Mouse (Mus musculus): ENCODE data around the gene Knop1. TPM values are rescaled to one million over a fixed set of nuclear protein-coding genes. Genes with fewer than 3 reads are reported as not detected.

The Knop1 gene
- polyA plus RNA-seq, 1 experiment = 13.0 TPM

DNA sequence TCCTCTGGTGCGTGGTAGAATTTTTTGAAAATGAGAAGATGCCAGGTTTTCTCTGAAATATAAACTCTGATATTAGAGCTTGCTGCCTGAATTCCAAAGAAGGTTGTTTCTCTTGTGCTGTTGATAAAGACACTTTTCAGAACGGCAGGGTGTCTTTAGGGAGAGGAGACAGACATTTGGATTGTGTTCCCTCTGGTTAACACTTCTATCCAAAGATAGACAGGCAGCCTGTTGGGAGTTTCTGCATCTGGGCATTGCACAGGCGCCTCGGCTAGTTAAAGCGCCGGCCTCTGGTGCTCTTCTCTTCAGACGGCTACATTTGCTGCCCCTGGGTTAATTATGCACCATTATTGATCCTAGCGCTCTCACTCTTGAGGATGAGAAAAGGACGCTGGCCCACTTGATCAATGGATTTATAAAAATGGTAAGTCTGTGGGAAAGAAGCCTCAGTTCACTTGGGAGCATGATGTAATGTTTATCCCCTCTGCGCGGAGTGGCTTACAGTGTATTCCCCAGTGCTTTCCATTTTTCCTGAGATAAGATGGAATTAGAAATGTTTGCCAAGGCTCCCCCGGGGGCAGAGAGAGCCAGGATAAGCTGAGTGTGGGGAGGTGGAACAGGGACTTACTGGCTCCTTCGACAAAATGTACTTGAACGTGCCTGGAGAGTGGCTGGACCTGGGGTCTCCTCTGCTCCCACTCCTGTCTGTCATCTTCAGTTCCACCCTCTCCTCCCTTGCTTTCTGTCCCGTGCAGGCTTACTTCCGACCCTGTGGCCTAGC, 49.2 kb downstream of the Knop1 start:
- Histone ChIP-seq H3K79me2 (ENCODE audit: control insufficient read depth, insufficient read depth) (no peaks in the 10 kb centered on the region), H3K4me2 (ENCODE audit: low read depth) (no peak overlapping the region), H3K4me3 (no peak overlapping the region), H3K27me3 (ENCODE audit: control insufficient read depth, insufficient read depth, insufficient read length) (no peaks in the 10 kb centered on the region), H3ac (ENCODE audit: control insufficient read depth, insufficient read length) (no peak overlapping the region), H3K36me3 (ENCODE audit: control insufficient read depth, insufficient read depth) (no peaks in the 10 kb centered on the region)
- no peak for TF ChIP-seq MYOD1 (IDR thresholded peaks at IDR 0.05; ENCODE audit: control insufficient read depth in 1 of 3, insufficient read length in 2 of 3, low read depth in 2 of 3)
- TF ChIP-seq POLR2AphosphoS2 (IDR thresholded peaks at IDR 0.05; ENCODE audit: insufficient read length, low read depth) = no peak
- no peak for TF ChIP-seq CEBPB (IDR thresholded peaks at IDR 0.05; ENCODE audit: insufficient read depth, poor library complexity, severe bottlenecking)
- TF ChIP-seq POLR2A (IDR thresholded peaks at IDR 0.05; ENCODE audit: insufficient read length, low read depth) = no peak
- TF ChIP-seq USF1 (IDR thresholded peaks at IDR 0.05; ENCODE audit: low read depth) = no peak
- no peak for TF ChIP-seq TCF3 (IDR thresholded peaks at IDR 0.05; ENCODE audit: insufficient read length, low read depth)
- TF ChIP-seq REST (IDR thresholded peaks at IDR 0.05; ENCODE audit: insufficient read depth, insufficient read length) = no peak
- no peak for TF ChIP-seq SRF (IDR thresholded peaks at IDR 0.05; ENCODE audit: control insufficient read depth, insufficient read length, low read depth)
- no peak for TF ChIP-seq MYOG (IDR thresholded peaks at IDR 0.05; ENCODE audit: control insufficient read depth in 1 of 3, insufficient read depth in 1 of 3, insufficient read length in 2 of 3, low read depth in 2 of 3)
- no peak for TF ChIP-seq E2F4 (IDR thresholded peaks at IDR 0.05; ENCODE audit: insufficient read depth)
- TF ChIP-seq TCF12 (IDR thresholded peaks at IDR 0.05; ENCODE audit: insufficient read depth, poor library complexity, severe bottlenecking) = no peak
- TF ChIP-seq MAX (IDR thresholded peaks at IDR 0.05; ENCODE audit: low read depth) = no peak

DNA sequence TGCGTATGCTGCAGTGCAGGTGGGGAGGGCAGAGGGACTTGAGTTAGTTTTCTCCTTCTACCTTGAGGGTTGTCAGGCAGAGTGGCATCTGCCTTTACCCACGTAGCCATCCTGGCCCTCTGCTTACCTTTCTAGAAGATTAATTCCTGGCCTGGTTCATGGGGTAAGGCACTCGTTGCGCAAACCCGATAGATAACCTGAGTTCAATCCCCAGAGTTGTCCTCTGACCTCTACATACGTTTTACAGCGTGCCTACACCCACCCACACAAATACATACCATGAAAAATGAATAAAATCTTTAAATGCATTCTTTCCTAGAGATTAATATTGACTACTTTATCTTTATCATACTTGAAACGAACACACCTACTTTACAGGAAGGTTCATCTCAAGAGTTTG, 52.6 kb downstream of the Knop1 start:
- Histone ChIP-seq H3K36me3 (ENCODE audit: control insufficient read depth, insufficient read depth) (peaks cover 14% of the 10 kb centered on the region), H3K79me2 (ENCODE audit: control insufficient read depth, insufficient read depth) (no peaks in the 10 kb centered on the region), H3K27me3 (ENCODE audit: control insufficient read depth, insufficient read depth, insufficient read length) (no peaks in the 10 kb centered on the region), H3K4me3 (no peak overlapping the region), H3K4me2 (ENCODE audit: low read depth) (no peak overlapping the region), H3ac (ENCODE audit: control insufficient read depth, insufficient read length) (no peak overlapping the region)
- TF ChIP-seq USF1 (IDR thresholded peaks at IDR 0.05; ENCODE audit: low read depth) = no peak
- no peak for TF ChIP-seq MAX (IDR thresholded peaks at IDR 0.05; ENCODE audit: low read depth)
- no peak for TF ChIP-seq MYOD1 (IDR thresholded peaks at IDR 0.05; ENCODE audit: control insufficient read depth in 1 of 3, insufficient read length in 2 of 3, low read depth in 2 of 3)
- no peak for TF ChIP-seq POLR2AphosphoS2 (IDR thresholded peaks at IDR 0.05; ENCODE audit: insufficient read length, low read depth)
- TF ChIP-seq MYOG (IDR thresholded peaks at IDR 0.05; ENCODE audit: control insufficient read depth in 1 of 3, insufficient read depth in 1 of 3, insufficient read length in 2 of 3, low read depth in 2 of 3) = no peak
- TF ChIP-seq REST (IDR thresholded peaks at IDR 0.05; ENCODE audit: insufficient read depth, insufficient read length) = no peak
- TF ChIP-seq TCF3 (IDR thresholded peaks at IDR 0.05; ENCODE audit: insufficient read length, low read depth) = no peak
- TF ChIP-seq TCF12 (IDR thresholded peaks at IDR 0.05; ENCODE audit: insufficient read depth, poor library complexity, severe bottlenecking) = no peak
- no peak for TF ChIP-seq POLR2A (IDR thresholded peaks at IDR 0.05; ENCODE audit: insufficient read length, low read depth)
- TF ChIP-seq E2F4 (IDR thresholded peaks at IDR 0.05; ENCODE audit: insufficient read depth) = no peak
- TF ChIP-seq CEBPB (IDR thresholded peaks at IDR 0.05; ENCODE audit: insufficient read depth, poor library complexity, severe bottlenecking) = no peak
- TF ChIP-seq SRF (IDR thresholded peaks at IDR 0.05; ENCODE audit: control insufficient read depth, insufficient read length, low read depth) = no peak

DNA sequence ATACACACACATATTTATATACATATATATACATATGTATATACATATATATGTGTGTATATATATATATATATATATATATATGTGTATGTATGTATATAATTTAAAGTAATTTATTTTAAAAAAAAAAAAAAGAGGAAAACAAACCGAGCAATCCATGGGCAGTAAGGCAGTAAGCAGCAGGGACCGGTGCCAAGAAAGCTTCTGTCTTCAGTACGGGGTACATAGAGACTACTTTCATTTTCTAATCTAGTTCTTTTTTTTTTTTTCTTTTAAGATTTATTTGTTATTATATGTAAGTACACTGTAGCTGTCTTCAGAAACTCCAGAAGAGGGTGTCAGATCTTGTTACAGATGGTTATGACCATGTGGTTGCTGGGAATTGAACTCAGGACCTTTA, 54.3 kb downstream of the Knop1 start:
- TF ChIP-seq USF1 (IDR thresholded peaks at IDR 0.05; ENCODE audit: low read depth) = no peak
- no peak for TF ChIP-seq SRF (IDR thresholded peaks at IDR 0.05; ENCODE audit: control insufficient read depth, insufficient read length, low read depth)
- no peak for TF ChIP-seq POLR2A (IDR thresholded peaks at IDR 0.05; ENCODE audit: insufficient read length, low read depth)
- TF ChIP-seq REST (IDR thresholded peaks at IDR 0.05; ENCODE audit: insufficient read depth, insufficient read length) = no peak
- no peak for TF ChIP-seq E2F4 (IDR thresholded peaks at IDR 0.05; ENCODE audit: insufficient read depth)
- TF ChIP-seq MYOG (IDR thresholded peaks at IDR 0.05; ENCODE audit: control insufficient read depth in 1 of 3, insufficient read depth in 1 of 3, insufficient read length in 2 of 3, low read depth in 2 of 3) = no peak
- TF ChIP-seq TCF3 (IDR thresholded peaks at IDR 0.05; ENCODE audit: insufficient read length, low read depth) = no peak
- TF ChIP-seq MAX (IDR thresholded peaks at IDR 0.05; ENCODE audit: low read depth) = no peak
- no peak for TF ChIP-seq TCF12 (IDR thresholded peaks at IDR 0.05; ENCODE audit: insufficient read depth, poor library complexity, severe bottlenecking)
- TF ChIP-seq POLR2AphosphoS2 (IDR thresholded peaks at IDR 0.05; ENCODE audit: insufficient read length, low read depth) = no peak
- no peak for TF ChIP-seq MYOD1 (IDR thresholded peaks at IDR 0.05; ENCODE audit: control insufficient read depth in 1 of 3, insufficient read length in 2 of 3, low read depth in 2 of 3)
- Histone ChIP-seq H3K36me3 (ENCODE audit: control insufficient read depth, insufficient read depth) (peaks cover 14% of the 10 kb centered on the region), H3K4me2 (ENCODE audit: low read depth) (no peak overlapping the region), H3ac (ENCODE audit: control insufficient read depth, insufficient read length) (no peak overlapping the region), H3K4me3 (no peak overlapping the region), H3K27me3 (ENCODE audit: control insufficient read depth, insufficient read depth, insufficient read length) (no peaks in the 10 kb centered on the region), H3K79me2 (ENCODE audit: control insufficient read depth, insufficient read depth) (no peaks in the 10 kb centered on the region)

DNA sequence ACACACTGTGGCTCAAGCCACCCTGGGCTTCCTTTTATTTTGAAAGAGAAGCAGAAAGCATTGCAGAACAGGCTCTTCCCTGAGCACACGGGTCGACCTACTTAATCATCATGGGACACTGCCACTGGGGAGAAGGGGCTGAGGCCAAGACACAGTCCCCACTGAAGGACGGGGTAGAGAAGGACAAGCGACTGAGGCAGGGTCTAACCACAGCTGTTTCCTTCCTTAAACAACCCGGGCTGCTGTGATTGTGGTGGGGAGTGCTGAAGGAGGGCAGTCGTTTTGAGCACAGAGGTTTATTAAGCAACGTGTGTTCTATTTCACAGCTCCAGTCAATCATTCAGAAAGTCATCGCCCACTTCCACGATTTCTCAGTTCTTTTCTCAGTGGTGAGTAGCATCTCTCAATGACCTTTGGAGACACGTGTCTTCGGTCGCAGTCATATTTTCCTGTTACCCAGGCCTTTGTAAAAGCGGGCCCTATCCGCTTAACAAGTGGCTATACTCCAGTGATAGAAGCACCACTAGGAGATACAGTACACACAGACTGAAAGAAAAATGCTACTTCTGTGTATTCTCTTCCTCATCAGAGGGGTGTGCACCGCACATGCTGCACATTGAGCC, 55.8 kb downstream of the Knop1 start:
- Histone ChIP-seq H3K36me3 (ENCODE audit: control insufficient read depth, insufficient read depth) (peaks cover 14% of the 10 kb centered on the region), H3K27me3 (ENCODE audit: control insufficient read depth, insufficient read depth, insufficient read length) (no peaks in the 10 kb centered on the region), H3K4me3 (no peak overlapping the region), H3K4me2 (ENCODE audit: low read depth) (no peak overlapping the region), H3ac (ENCODE audit: control insufficient read depth, insufficient read length) (no peak overlapping the region), H3K79me2 (ENCODE audit: control insufficient read depth, insufficient read depth) (no peaks in the 10 kb centered on the region)
- TF ChIP-seq TCF12 (IDR thresholded peaks at IDR 0.05; ENCODE audit: insufficient read depth, poor library complexity, severe bottlenecking) (no peak), E2F4 (IDR thresholded peaks at IDR 0.05; ENCODE audit: insufficient read depth) (no peak), MAX (IDR thresholded peaks at IDR 0.05; ENCODE audit: low read depth) (no peak), POLR2A (IDR thresholded peaks at IDR 0.05; ENCODE audit: insufficient read length, low read depth) (no peak), MYOD1 (IDR thresholded peaks at IDR 0.05; ENCODE audit: control insufficient read depth in 1 of 3, insufficient read length in 2 of 3, low read depth in 2 of 3) (no peak), REST (IDR thresholded peaks at IDR 0.05; ENCODE audit: insufficient read depth, insufficient read length) (no peak), USF1 (IDR thresholded peaks at IDR 0.05; ENCODE audit: low read depth) (no peak), MYOG (IDR thresholded peaks at IDR 0.05; ENCODE audit: control insufficient read depth in 1 of 3, insufficient read depth in 1 of 3, insufficient read length in 2 of 3, low read depth in 2 of 3) (no peak), CEBPB (IDR thresholded peaks at IDR 0.05; ENCODE audit: insufficient read depth, poor library complexity, severe bottlenecking) (no peak), TCF3 (IDR thresholded peaks at IDR 0.05; ENCODE audit: insufficient read length, low read depth) (no peak), SRF (IDR thresholded peaks at IDR 0.05; ENCODE audit: control insufficient read depth, insufficient read length, low read depth) (no peak), POLR2AphosphoS2 (IDR thresholded peaks at IDR 0.05; ENCODE audit: insufficient read length, low read depth) (no peak)

All from myocyte (in vitro differentiated cells).